Mouse (Mus musculus): Measurements from ENCODE around the gene Nr2f6.

Nr2f6 gene

GRCm38 (mm10) chr8:71381421-71381970 is at the start of gene Nr2f6:
Gene Nr2f6 (minus strand): TSS chr8:71381960.
- DNase-seq (ENCODE audit: low read depth, low spot score), result no peak

- no peak for DNase-seq (ENCODE audit: low read depth, low spot score)
Measured at GRCm38 (mm10) chr8:71422121-71422520, 40.4 kb upstream of the Nr2f6 start.

- DNase-seq (ENCODE audit: low read depth, low spot score), result no peak
Measured at GRCm38 (mm10) chr8:71411535-71412273, 29.9 kb upstream of the Nr2f6 start.

GRCm38 (mm10) chr8:71408231-71408630 is 26.5 kb upstream of the Nr2f6 start:
- no peak for DNase-seq (ENCODE audit: low read depth, low spot score)

- no peak for DNase-seq (ENCODE audit: low read depth, low spot score)
Measured at GRCm38 (mm10) chr8:71407441-71407840, 25.7 kb upstream of the Nr2f6 start.

- no peak for DNase-seq (ENCODE audit: low read depth, low spot score)
Measured at GRCm38 (mm10) chr8:71406099-71407015, 24.6 kb upstream of the Nr2f6 start.

- DNase-seq (ENCODE audit: low read depth, low spot score), result peak; percentile 86
Measured at GRCm38 (mm10) chr8:71405401-71406098, 23.8 kb upstream of the Nr2f6 start, which contains the start of gene Ankle1. Gene Ankle1 (plus strand): TSS chr8:71406010.

- DNase-seq (ENCODE audit: low read depth, low spot score), result no peak
Measured at GRCm38 (mm10) chr8:71404951-71405351, 23.2 kb upstream of the Nr2f6 start.

- no peak for DNase-seq (ENCODE audit: low read depth, low spot score)
Measured at GRCm38 (mm10) chr8:71404011-71404410, 22.3 kb upstream of the Nr2f6 start.

- no peak for DNase-seq (ENCODE audit: low read depth, low spot score)
Measured at GRCm38 (mm10) chr8:71403107-71403885, 21.5 kb upstream of the Nr2f6 start.

GRCm38 (mm10) chr8:71402446-71402964 is 20.7 kb upstream of the Nr2f6 start:
- no peak for DNase-seq (ENCODE audit: low read depth, low spot score)

- no peak for DNase-seq (ENCODE audit: low read depth, low spot score)
Measured at GRCm38 (mm10) chr8:71401454-71401853, 19.7 kb upstream of the Nr2f6 start.

GRCm38 (mm10) chr8:71400826-71401225 is 19.1 kb upstream of the Nr2f6 start:
- no peak for DNase-seq (ENCODE audit: low read depth, low spot score)

- no peak for DNase-seq (ENCODE audit: low read depth, low spot score)
Measured at GRCm38 (mm10) chr8:71397701-71398100, 15.9 kb upstream of the Nr2f6 start.

- peak; percentile 92 for DNase-seq (ENCODE audit: low read depth, low spot score)
Measured at GRCm38 (mm10) chr8:71396639-71397305, 15.0 kb upstream of the Nr2f6 start, which contains the start of gene Babam1. Gene Babam1 (plus strand): TSS chr8:71396861.

GRCm38 (mm10) chr8:71395629-71396028 is 13.9 kb upstream of the Nr2f6 start, which contains the start of gene Ushbp1:
Gene Ushbp1 (minus strand): TSS chr8:71395802.
- no peak for DNase-seq (ENCODE audit: low read depth, low spot score)

- DNase-seq (ENCODE audit: low read depth, low spot score), result no peak
Measured at GRCm38 (mm10) chr8:71395071-71395470, 13.3 kb upstream of the Nr2f6 start.

GRCm38 (mm10) chr8:71394481-71394880 is 12.7 kb upstream of the Nr2f6 start:
- no peak for DNase-seq (ENCODE audit: low read depth, low spot score)

- DNase-seq (ENCODE audit: low read depth, low spot score), result no peak
Measured at GRCm38 (mm10) chr8:71392871-71393270, 11.1 kb upstream of the Nr2f6 start.

GRCm38 (mm10) chr8:71392391-71392790 is 10.6 kb upstream of the Nr2f6 start:
- DNase-seq (ENCODE audit: low read depth, low spot score), result no peak
